Mouse (Mus musculus) stomach, postnatal 0 days (tissue): Measurements from ENCODE around the gene Med7.

Experiments used
- CTCF ChIP-seq: IDR thresholded peaks from 2 replicates; pipeline ENCODE4 v1.5.1; 2016; ENCODE audit warnings: antibody characterized with exemption, low read depth, mild to moderate bottlenecking, moderate library complexity
- EP300 ChIP-seq: optimal IDR thresholded peaks from 2 replicates; pipeline ENCODE3; 2016; ENCODE audit warnings: antibody characterized with exemption

- TF ChIP-seq EP300 (no peak), CTCF (no peak)
Observed at GRCm38 (mm10) chr11:46466878-46467277, 30.2 kb downstream of the Med7 start.
